Mouse (Mus musculus): ENCODE data around the gene Uqcrh. TPM values are rescaled to one million over a fixed set of nuclear protein-coding genes. Genes with fewer than 3 reads are reported as not detected.

Uqcrh gene
- total and polyA plus RNA-seq, 2 experiments from 2014 or later = 271 to 414 TPM

DNA sequence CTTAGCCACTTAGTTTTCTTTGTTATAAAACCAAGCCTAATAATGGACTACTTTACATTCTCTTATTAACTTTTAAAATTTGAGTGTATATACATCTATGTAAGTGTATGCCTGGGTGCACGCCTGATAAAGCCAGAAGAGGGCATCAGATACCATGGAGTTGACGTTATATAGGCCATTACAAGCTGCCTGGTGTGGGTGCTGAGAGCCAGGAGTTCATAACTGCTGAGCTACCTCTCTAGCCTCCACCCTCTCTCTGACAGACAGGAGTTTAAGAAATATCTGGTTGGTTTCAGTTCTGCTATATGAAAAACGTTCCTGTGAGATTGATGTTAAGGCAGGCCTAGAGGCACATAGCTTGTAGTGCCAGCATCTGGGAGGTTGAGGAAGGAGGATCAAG is 32.7 kb downstream of the Uqcrh start:
- no peak overlapping the region for H3K4me3 ChIP-seq (ENCODE audit: low read depth, low read length)
- no peaks in the 10 kb centered on the region for H3K27me3 ChIP-seq (ENCODE audit: insufficient read depth, low read length)
- H3K27ac ChIP-seq (ENCODE audit: low read depth, low read length) = no peak overlapping the region
- H3K9ac ChIP-seq = no peak overlapping the region
- ATAC-seq (no peak), DNase-seq (no peak)
- no peak overlapping the region for H3K4me2 ChIP-seq (ENCODE audit: low read depth)
- H3K9me3 ChIP-seq (ENCODE audit: low read length) = no peaks in the 10 kb centered on the region
- WGBS = 85% methylated on average over 3 of the region's 3 CpGs
- no peaks in the 10 kb centered on the region for H3K4me1 ChIP-seq (ENCODE audit: insufficient read depth)
- TF ChIP-seq CTCF (IDR thresholded peaks at IDR 0.05; ENCODE audit: low read depth) = no peak
- H3K36me3 ChIP-seq (ENCODE audit: insufficient read depth) = no peaks in the 10 kb centered on the region

GRCm38 (mm10) chr4:116040466-116040865 is 34.4 kb downstream of the Uqcrh start:
- Histone ChIP-seq H3K4me3 (ENCODE audit: low read depth, low read length) (no peak overlapping the region), H3K9ac (no peak overlapping the region), H3K4me2 (ENCODE audit: low read depth) (no peak overlapping the region), H3K36me3 (ENCODE audit: insufficient read depth) (0 out of 2 replicates have a peak, but pooled peaks cover 2% of the 10 kb centered on the region), H3K27ac (ENCODE audit: low read depth, low read length) (no peak overlapping the region), H3K9me3 (ENCODE audit: low read length) (no peaks in the 10 kb centered on the region), H3K4me1 (ENCODE audit: insufficient read depth) (no peaks in the 10 kb centered on the region), H3K27me3 (ENCODE audit: insufficient read depth, low read length) (no peaks in the 10 kb centered on the region)
- TF ChIP-seq CTCF (IDR thresholded peaks at IDR 0.05; ENCODE audit: low read depth) = no peak
- ATAC-seq = no peak
- no peak for DNase-seq
- WGBS = 99% methylated on average over 2 of the region's 2 CpGs

DNA sequence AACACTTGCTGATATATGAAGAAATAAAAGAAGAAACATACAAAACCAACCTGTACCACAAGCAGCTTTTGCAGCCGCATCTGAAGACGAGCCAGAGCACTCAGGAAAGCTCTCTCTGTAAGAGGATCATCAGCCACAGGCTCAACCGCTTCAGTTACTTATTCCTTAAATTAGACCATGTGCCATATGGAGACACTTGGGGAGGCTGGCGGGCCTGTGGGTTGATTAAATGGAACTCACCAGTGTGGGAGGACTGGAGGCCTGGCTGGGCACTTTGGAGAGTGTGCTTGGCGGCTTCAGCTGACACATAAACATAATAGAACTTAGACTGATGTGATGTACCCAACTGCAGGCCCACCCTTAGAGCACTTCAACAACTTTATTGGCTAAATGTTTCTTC is 41.5 kb downstream of the Uqcrh start:
- H3K27me3 ChIP-seq (ENCODE audit: insufficient read depth, low read length) = no peaks in the 10 kb centered on the region
- ATAC-seq (no peak), DNase-seq (no peak)
- no peak overlapping the region for H3K4me3 ChIP-seq (ENCODE audit: low read depth, low read length)
- no peaks in the 10 kb centered on the region for H3K9me3 ChIP-seq (ENCODE audit: low read length)
- H3K27ac ChIP-seq (ENCODE audit: low read depth, low read length) = no peak overlapping the region
- H3K9ac ChIP-seq = no peak overlapping the region
- 89% methylated on average over 5 of the region's 5 CpGs for WGBS
- no peak overlapping the region for H3K4me2 ChIP-seq (ENCODE audit: low read depth)
- H3K4me1 ChIP-seq (ENCODE audit: insufficient read depth) = no peaks in the 10 kb centered on the region
- no peak for TF ChIP-seq CTCF (IDR thresholded peaks at IDR 0.05; ENCODE audit: low read depth)
- H3K36me3 ChIP-seq (ENCODE audit: insufficient read depth) = peaks cover 9% of the 10 kb centered on the region; the same call in 1 of the 2 replicates

- ATAC-seq (no peak), DNase-seq (no peak)
- 89% methylated on average over 9 of the region's 9 CpGs for WGBS
- no peak for TF ChIP-seq CTCF (IDR thresholded peaks at IDR 0.05; ENCODE audit: low read depth)
- Histone ChIP-seq H3K27me3 (ENCODE audit: insufficient read depth, low read length) (no peaks in the 10 kb centered on the region), H3K36me3 (ENCODE audit: insufficient read depth) (peaks cover 9% of the 10 kb centered on the region; the same call in 1 of the 2 replicates), H3K9me3 (ENCODE audit: low read length) (no peaks in the 10 kb centered on the region), H3K9ac (no peak overlapping the region), H3K4me3 (ENCODE audit: low read depth, low read length) (no peak overlapping the region), H3K4me1 (ENCODE audit: insufficient read depth) (no peaks in the 10 kb centered on the region), H3K27ac (ENCODE audit: low read depth, low read length) (no peak overlapping the region), H3K4me2 (ENCODE audit: low read depth) (no peak overlapping the region)
Measured at GRCm38 (mm10) chr4:116032906-116033305, 42.0 kb downstream of the Uqcrh start.

GRCm38 (mm10) chr4:116017902-116018746 is 56.7 kb downstream of the Uqcrh start, which contains the start of gene Faah:
Gene Faah (minus strand): TSS chr4:116017926.
- Histone ChIP-seq H3K27ac (ENCODE audit: low read depth, low read length) (peak within 1 kb of the TSS; percentile 41; the same call in 1 of the 2 replicates), H3K9ac (peak within 1 kb of the TSS; percentile 65), H3K9me3 (ENCODE audit: low read length) (no peaks in the 10 kb centered on the region), H3K4me1 (ENCODE audit: insufficient read depth) (0 out of 2 replicates have a peak, but pooled peaks cover 5% of the 10 kb centered on the region), H3K4me2 (ENCODE audit: low read depth) (peak within 1 kb of the TSS; percentile 90), H3K27me3 (ENCODE audit: insufficient read depth, low read length) (peaks cover 17% of the 10 kb centered on the region; the same call in 1 of the 2 replicates), H3K4me3 (ENCODE audit: low read depth, low read length) (peak within 1 kb of the TSS; percentile 60), H3K36me3 (ENCODE audit: insufficient read depth) (no peaks in the 10 kb centered on the region)
- DNase-seq (peak; percentile 14), ATAC-seq (no peak; the same call in 1 of the 2 replicates)
- no peak for TF ChIP-seq CTCF (IDR thresholded peaks at IDR 0.05; ENCODE audit: low read depth)
- WGBS = 12% methylated on average over 18 of the region's 18 CpGs

DNA sequence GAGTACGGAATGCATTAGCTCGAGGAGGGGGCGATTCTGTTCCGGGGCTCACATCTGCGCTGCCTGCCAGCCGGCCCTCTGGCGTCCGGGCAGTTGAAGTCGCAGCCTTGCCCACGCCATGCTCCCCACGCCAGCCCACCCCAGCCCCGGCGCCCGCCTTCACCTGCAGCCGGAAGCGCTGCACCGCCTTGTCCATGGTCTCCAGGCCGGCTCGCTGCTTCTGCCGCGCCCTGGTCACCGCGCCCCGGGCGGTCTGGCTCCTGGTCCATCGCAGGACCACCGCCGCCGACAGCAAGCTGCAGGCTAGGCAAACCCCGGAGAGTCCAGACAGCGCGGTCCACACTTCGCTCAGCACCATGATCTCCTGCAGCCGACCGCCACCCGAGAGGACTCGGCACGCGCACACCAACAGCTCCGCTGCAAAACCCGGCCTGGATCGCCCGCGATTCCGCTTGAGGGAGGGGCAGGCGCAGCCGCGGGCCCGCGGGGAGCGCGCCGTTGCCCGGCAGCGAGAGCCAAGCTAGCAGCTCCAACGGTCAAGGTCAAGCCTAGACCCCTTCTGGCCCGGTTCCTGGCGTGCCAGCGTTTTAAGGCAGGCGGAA is 57.5 kb downstream of the Uqcrh start:
- Histone ChIP-seq H3K4me2 (ENCODE audit: low read depth) (peak overlapping the region; percentile 90), H3K4me3 (ENCODE audit: low read depth, low read length) (peak overlapping the region; percentile 60), H3K27me3 (ENCODE audit: insufficient read depth, low read length) (peaks cover 17% of the 10 kb centered on the region; the same call in 1 of the 2 replicates), H3K36me3 (ENCODE audit: insufficient read depth) (no peaks in the 10 kb centered on the region), H3K9ac (peak overlapping the region; percentile 65), H3K27ac (ENCODE audit: low read depth, low read length) (peak overlapping the region; percentile 41; the same call in 1 of the 2 replicates), H3K4me1 (ENCODE audit: insufficient read depth) (0 out of 2 replicates have a peak, but pooled peaks cover 5% of the 10 kb centered on the region), H3K9me3 (ENCODE audit: low read length) (no peaks in the 10 kb centered on the region)
- peak; percentile 26; the same call in 1 of the 2 replicates for TF ChIP-seq CTCF (IDR thresholded peaks at IDR 0.05; ENCODE audit: low read depth)
- ATAC-seq = peak; percentile 88
- WGBS = 3% methylated on average over 59 of the region's 60 CpGs
- peak; percentile 78 for DNase-seq

Other genes with a start within 250 kb of the Uqcrh start
- 3.0 and 9.0 TPM in 2 replicates for gene Mob3c, start 247.0 kb downstream of the Uqcrh start, total RNA-seq (2014; rRNA removed)
- gene Mob3c, start 247.0 kb downstream of the Uqcrh start, polyA plus RNA-seq (2015; fragmentation: Nextera tagmentation; extraction: Ambion mirVana) = 1.6 and 3.0 TPM in 2 replicates
- gene Mknk1, start 235.9 kb downstream of the Uqcrh start, total RNA-seq (2014; rRNA removed) = 18.9 and 19.8 TPM in 2 replicates
- gene Mknk1, start 235.9 kb downstream of the Uqcrh start, polyA plus RNA-seq (2015; fragmentation: Nextera tagmentation; extraction: Ambion mirVana) = 22.8 and 24.3 TPM in 2 replicates
- gene Kncn, start 190.7 kb downstream of the Uqcrh start, total RNA-seq (2014; rRNA removed) = 0.38 TPM in 1 of 2 replicates, not detected in the other
- 0.10 and 0.44 TPM in 2 replicates for gene Kncn, start 190.7 kb downstream of the Uqcrh start, polyA plus RNA-seq (2015; fragmentation: Nextera tagmentation; extraction: Ambion mirVana)
- gene 6430628N08Rik, start 184.4 kb downstream of the Uqcrh start, total RNA-seq (2014; rRNA removed) = 1.3 and 1.4 TPM in 2 replicates
- gene 6430628N08Rik, start 184.4 kb downstream of the Uqcrh start, polyA plus RNA-seq (2015; fragmentation: Nextera tagmentation; extraction: Ambion mirVana) = 0.54 and 0.62 TPM in 2 replicates
- 0.15 TPM in 1 of 2 replicates, not detected in the other for gene Dmbx1, start 135.1 kb downstream of the Uqcrh start, total RNA-seq (2014; rRNA removed)
- 0.18 and 0.23 TPM in 2 replicates for gene Dmbx1, start 135.1 kb downstream of the Uqcrh start, polyA plus RNA-seq (2015; fragmentation: Nextera tagmentation; extraction: Ambion mirVana)
- gene Faah, start 57.1 kb downstream of the Uqcrh start, total RNA-seq (2014; rRNA removed) = 28.8 and 42.7 TPM in 2 replicates
- gene Faah, start 57.1 kb downstream of the Uqcrh start, polyA plus RNA-seq (2015; fragmentation: Nextera tagmentation; extraction: Ambion mirVana) = 22.0 and 25.4 TPM in 2 replicates
- gene Nsun4, start 21.2 kb downstream of the Uqcrh start, total RNA-seq (2014; rRNA removed) = 9.9 and 10.6 TPM in 2 replicates
- gene Nsun4, start 21.2 kb downstream of the Uqcrh start, polyA plus RNA-seq (2015; fragmentation: Nextera tagmentation; extraction: Ambion mirVana) = 6.8 and 8.2 TPM in 2 replicates
- 95.4 and 98.4 TPM in 2 replicates for gene Lrrc41, start 198 bp upstream of the Uqcrh start, total RNA-seq (2014; rRNA removed)
- 67.5 and 70.2 TPM in 2 replicates for gene Lrrc41, start 198 bp upstream of the Uqcrh start, polyA plus RNA-seq (2015; fragmentation: Nextera tagmentation; extraction: Ambion mirVana)
- gene Rad54l, start 48.6 kb upstream of the Uqcrh start, total RNA-seq (2014; rRNA removed) = 2.0 and 3.2 TPM in 2 replicates
- 2.6 and 3.5 TPM in 2 replicates for gene Rad54l, start 48.6 kb upstream of the Uqcrh start, polyA plus RNA-seq (2015; fragmentation: Nextera tagmentation; extraction: Ambion mirVana)
- 80.3 and 83.0 TPM in 2 replicates for gene Pomgnt1, start 48.8 kb upstream of the Uqcrh start, total RNA-seq (2014; rRNA removed)
- gene Pomgnt1, start 48.8 kb upstream of the Uqcrh start, polyA plus RNA-seq (2015; fragmentation: Nextera tagmentation; extraction: Ambion mirVana) = 52.7 and 57.6 TPM in 2 replicates
- 5.0 and 6.3 TPM in 2 replicates for gene Lurap1, start 76.3 kb upstream of the Uqcrh start, total RNA-seq (2014; rRNA removed)
- 2.8 and 3.0 TPM in 2 replicates for gene Lurap1, start 76.3 kb upstream of the Uqcrh start, polyA plus RNA-seq (2015; fragmentation: Nextera tagmentation; extraction: Ambion mirVana)
- 0.29 TPM in 1 of 2 replicates, not detected in the other for gene Tspan1, start 92.5 kb upstream of the Uqcrh start, total RNA-seq (2014; rRNA removed)
- 0.07 TPM in 1 of 2 replicates, not detected in the other for gene Tspan1, start 92.5 kb upstream of the Uqcrh start, polyA plus RNA-seq (2015; fragmentation: Nextera tagmentation; extraction: Ambion mirVana)
- gene 1700042G07Rik, start 98.3 kb upstream of the Uqcrh start, total RNA-seq (2014; rRNA removed) = not detected in 2 replicates
- gene 1700042G07Rik, start 98.3 kb upstream of the Uqcrh start, polyA plus RNA-seq (2015; fragmentation: Nextera tagmentation; extraction: Ambion mirVana) = not detected in 2 replicates
- not detected in 2 replicates for gene Gm49337, start 98.3 kb upstream of the Uqcrh start, total RNA-seq (2014; rRNA removed)
- gene Gm49337, start 98.3 kb upstream of the Uqcrh start, polyA plus RNA-seq (2015; fragmentation: Nextera tagmentation; extraction: Ambion mirVana) = not detected in 2 replicates
- 41.5 and 51.3 TPM in 2 replicates for gene Pik3r3, start 146.5 kb upstream of the Uqcrh start, total RNA-seq (2014; rRNA removed)
- gene Pik3r3, start 146.5 kb upstream of the Uqcrh start, polyA plus RNA-seq (2015; fragmentation: Nextera tagmentation; extraction: Ambion mirVana) = 21.5 and 30.8 TPM in 2 replicates